In genomic region chr5:143464100-143464756, GRCm38 (mm10) we compare ENCODE assay signal across 8 mouse cellular contexts. TPM values are rescaled to one million over a fixed set of nuclear protein-coding genes. Genes with fewer than 3 reads are reported as not detected.
DNase-seq lines count a peak whose midpoint lies in the region; ATAC-seq and TF ChIP-seq lines count a peak whose summit lies in the region.

Daglb (plus strand) TSS chr5:143464584.

- H3K79me3 ChIP-seq in C2C12 (ENCODE audit: low read depth) = no peaks in the 10 kb centered on the region

- H3K27ac ChIP-seq in heart, embryonic 12.5 days (ENCODE audit: poor library complexity, severe bottlenecking) = peak within 1 kb of the TSS; percentile 50; the same call in 1 of the 2 replicates
- H3K27ac ChIP-seq in kidney, postnatal 0 days = no peak within 1 kb of the TSS
- peak within 1 kb of the TSS; percentile 8; the same call in 1 of the 2 replicates for H3K27ac ChIP-seq in liver, embryonic 11.5 days (ENCODE audit: low read depth, low read length)
- 0 out of 2 replicates have a peak within 1 kb of the TSS, but pooled peaks have one; percentile 10 for H3K27ac ChIP-seq in stomach, embryonic 14.5 days (ENCODE audit: low read length)

- DNase-seq in brain, embryonic 14.5 days (ENCODE audit: low read depth) = peak; percentile 97
- DNase-seq in kidney, postnatal 0 days (ENCODE audit: low spot score) = peak; percentile 90
- DNase-seq in liver, embryonic 11.5 days (ENCODE audit: low spot score) = peak; percentile 84
- peak; percentile 84 for DNase-seq in naive thymus-derived CD4-positive, alpha-beta T cell, adult 2 months (ENCODE audit: low read depth)

- peak within 1 kb of the TSS; percentile 81 for H3K9ac ChIP-seq in heart, embryonic 12.5 days
- peak within 1 kb of the TSS; percentile 63 for H3K9ac ChIP-seq in kidney, postnatal 0 days (ENCODE audit: low read depth, low read length)
- peak within 1 kb of the TSS; percentile 78 for H3K9ac ChIP-seq in liver, embryonic 11.5 days (ENCODE audit: low read depth, low read length)
- peak within 1 kb of the TSS; percentile 47 for H3K9ac ChIP-seq in stomach, embryonic 14.5 days (replicated peaks; ENCODE audit: low read depth, low read length)

- peak within 1 kb of the TSS; percentile 65 for H3ac ChIP-seq in C2C12 (ENCODE audit: control insufficient read depth, insufficient read length, low read depth)

- no peaks in the 10 kb centered on the region for H3K9me3 ChIP-seq in erythroblast, embryonic 14.5 days (ENCODE audit: control insufficient read depth, low read length)
- H3K9me3 ChIP-seq in heart, embryonic 12.5 days (replicated peaks) = no peaks in the 10 kb centered on the region
- H3K9me3 ChIP-seq in kidney, postnatal 0 days (replicated peaks; ENCODE audit: low read length) = no peaks in the 10 kb centered on the region
- H3K9me3 ChIP-seq in liver, embryonic 11.5 days (ENCODE audit: control insufficient read depth, low read length) = no peaks in the 10 kb centered on the region
- H3K9me3 ChIP-seq in stomach, embryonic 14.5 days (ENCODE audit: control insufficient read depth, low read depth, low read length) = no peaks in the 10 kb centered on the region

- H3K4me3 ChIP-seq in C2C12 (ENCODE audit: insufficient read depth, poor library complexity, severe bottlenecking) = peak within 1 kb of the TSS; percentile 48
- H3K4me3 ChIP-seq in erythroblast, embryonic 14.5 days (replicated peaks) = peak within 1 kb of the TSS; percentile 77
- H3K4me3 ChIP-seq in heart, embryonic 12.5 days = peak within 1 kb of the TSS; percentile 64
- H3K4me3 ChIP-seq in kidney, postnatal 0 days (replicated peaks; ENCODE audit: low read depth, low read length) = peak within 1 kb of the TSS; percentile 66
- H3K4me3 ChIP-seq in liver, embryonic 11.5 days (ENCODE audit: low read depth, low read length) = peak within 1 kb of the TSS; percentile 62
- peak within 1 kb of the TSS; percentile 79 for H3K4me3 ChIP-seq in stomach, embryonic 14.5 days (ENCODE audit: low read depth, low read length)

- no peak for TF ChIP-seq CTCF in C2C12 (IDR thresholded peaks at IDR 0.05; ENCODE audit: control insufficient read depth, insufficient read depth, insufficient read length)
- TF ChIP-seq CTCF in brain, embryonic 14.5 days (IDR thresholded peaks at IDR 0.05; ENCODE audit: borderline replicate concordance, extremely low read depth, insufficient read depth, insufficient read length) = no peak
- no peak for TF ChIP-seq CTCF in kidney, postnatal 0 days (IDR thresholded peaks at IDR 0.05; ENCODE audit: low read depth)

- WGBS in heart, embryonic 12.5 days = 2% methylated on average over 43 of the region's 43 CpGs
- whole genome bisulfite sequencing in kidney, postnatal 0 days = 2% methylated on average over 41 of the region's 43 CpGs
- WGBS in liver, embryonic 11.5 days = 4% methylated on average over 43 of the region's 43 CpGs
- 2% methylated on average over 43 of the region's 43 CpGs for WGBS in stomach, embryonic 14.5 days

- ATAC-seq in heart, embryonic 12.5 days (ENCODE audit: insufficient number of reproducible peaks, low FRiP score) = peak; percentile 92
- peak; percentile 87 for ATAC-seq in kidney, postnatal 0 days (replicated peaks; ENCODE audit: low FRiP score, low read depth)
- ATAC-seq in liver, embryonic 11.5 days (replicated peaks; ENCODE audit: low FRiP score) = peak; percentile 96
- ATAC-seq in stomach, embryonic 14.5 days (ENCODE audit: insufficient number of reproducible peaks, insufficient read depth, low FRiP score, low read depth) = peak; percentile 95

- TF ChIP-seq POLR2A in brain, embryonic 14.5 days (IDR thresholded peaks at IDR 0.05; ENCODE audit: borderline replicate concordance, extremely low read depth, insufficient read depth, insufficient read length, poor library complexity, severe bottlenecking) = peak; percentile 80

- H3K27me3 ChIP-seq in C2C12 (ENCODE audit: control insufficient read depth, insufficient read depth, insufficient read length) = no peaks in the 10 kb centered on the region
- H3K27me3 ChIP-seq in erythroblast, embryonic 14.5 days (ENCODE audit: control insufficient read depth) = peaks cover 7% of the 10 kb centered on the region
- no peaks in the 10 kb centered on the region for H3K27me3 ChIP-seq in heart, embryonic 12.5 days (replicated peaks)
- H3K27me3 ChIP-seq in kidney, postnatal 0 days (ENCODE audit: insufficient read depth, low read length) = no peaks in the 10 kb centered on the region
- H3K27me3 ChIP-seq in liver, embryonic 11.5 days (replicated peaks; ENCODE audit: control insufficient read depth, insufficient read depth, low read length) = no peaks in the 10 kb centered on the region
- no peaks in the 10 kb centered on the region for H3K27me3 ChIP-seq in stomach, embryonic 14.5 days (ENCODE audit: control insufficient read depth, insufficient read depth, low read length)

- H3K4me2 ChIP-seq in heart, embryonic 12.5 days = peak within 1 kb of the TSS; percentile 89
- peak within 1 kb of the TSS; percentile 97 for H3K4me2 ChIP-seq in kidney, postnatal 0 days (ENCODE audit: low read length)
- H3K4me2 ChIP-seq in liver, embryonic 11.5 days = peak within 1 kb of the TSS; percentile 84
- peak within 1 kb of the TSS; percentile 90 for H3K4me2 ChIP-seq in stomach, embryonic 14.5 days (replicated peaks; ENCODE audit: low read depth, low read length)

- no peaks in the 10 kb centered on the region for H3K79me2 ChIP-seq in C2C12 (ENCODE audit: control insufficient read depth, insufficient read depth)

- H3K36me3 ChIP-seq in C2C12 (ENCODE audit: control insufficient read depth, insufficient read depth) = no peaks in the 10 kb centered on the region
- peaks cover 30% of the 10 kb centered on the region for H3K36me3 ChIP-seq in erythroblast, embryonic 14.5 days (ENCODE audit: control insufficient read depth)
- peaks cover 20% of the 10 kb centered on the region for H3K36me3 ChIP-seq in heart, embryonic 12.5 days
- no peaks in the 10 kb centered on the region for H3K36me3 ChIP-seq in kidney, postnatal 0 days (ENCODE audit: insufficient read depth, low read length)
- H3K36me3 ChIP-seq in liver, embryonic 11.5 days (ENCODE audit: control insufficient read depth, insufficient read depth, low read length) = peaks cover 8% of the 10 kb centered on the region; the same call in 1 of the 2 replicates
- H3K36me3 ChIP-seq in stomach, embryonic 14.5 days (ENCODE audit: control insufficient read depth, insufficient read depth, low read length) = no peaks in the 10 kb centered on the region

- peaks cover 47% of the 10 kb centered on the region for H3K4me1 ChIP-seq in erythroblast, embryonic 14.5 days (ENCODE audit: control insufficient read depth)
- peaks cover 21% of the 10 kb centered on the region for H3K4me1 ChIP-seq in heart, embryonic 12.5 days (replicated peaks)
- H3K4me1 ChIP-seq in kidney, postnatal 0 days (replicated peaks; ENCODE audit: insufficient read depth, low read length) = 0 out of 2 replicates have a peak, but pooled peaks cover 7% of the 10 kb centered on the region
- H3K4me1 ChIP-seq in liver, embryonic 11.5 days (replicated peaks; ENCODE audit: control insufficient read depth, insufficient read depth, low read length) = peaks cover 15% of the 10 kb centered on the region
- H3K4me1 ChIP-seq in stomach, embryonic 14.5 days (ENCODE audit: control insufficient read depth, insufficient read depth, low read length) = no peaks in the 10 kb centered on the region

TF ChIP-seq in C2C12, 6 proteins besides CTCF, POLR2A, EP300 and RAD21:
- no peak for TF ChIP-seq MYOD1 (IDR thresholded peaks at IDR 0.05; ENCODE audit: control insufficient read depth, insufficient read length, low read depth)
TF ChIP-seq in C2C12: peak in this region for 0.

RNA-seq across cellular contexts. Expression of gene Daglb, which starts in this region (rescaled TPM):
- 3.7 TPM for polyA plus RNA-seq in C2C12 (2012; fragmentation: generic; extraction: Trizol)
- polyA plus RNA-seq in brain, embryonic 14.5 days (2012; rRNA removed) = 15.6 and 16.4 TPM in 2 replicates
- 0.52 and 0.87 TPM in 2 replicates for polyA plus RNA-seq in erythroblast, embryonic 14.5 days (2012)
- polyA plus RNA-seq in heart, embryonic 12.5 days (2016; fragmentation: Nextera tagmentation; extraction: Ambion mirVana) = 10.6 TPM in 2 replicates
- polyA plus RNA-seq in kidney, postnatal 0 days (2015; fragmentation: Nextera tagmentation; extraction: Ambion mirVana) = 4.9 and 5.2 TPM in 2 replicates
- 13.7 and 14.9 TPM in 2 replicates for polyA plus RNA-seq in liver, embryonic 11.5 days (2014; fragmentation: Nextera tagmentation; extraction: Ambion mirVana)
- polyA plus RNA-seq in stomach, embryonic 14.5 days (2014; fragmentation: Nextera tagmentation; extraction: Ambion mirVana) = 9.0 TPM in 2 replicates
